Mouse (Mus musculus) kidney, postnatal 4 days (tissue): ENCODE measurements around the gene Tctex1d4.
A peak's percentile ranks its signal among the peaks of the same experiment; 100 is the strongest.

Experiments used
- DNase-seq, 2 experiments: peaks; one replicate each; pipeline ENCODE4 v3.0.0; 2021; ENCODE audit warnings: mixed read lengths in 2 of 2

Tctex1d4 gene

DNA sequence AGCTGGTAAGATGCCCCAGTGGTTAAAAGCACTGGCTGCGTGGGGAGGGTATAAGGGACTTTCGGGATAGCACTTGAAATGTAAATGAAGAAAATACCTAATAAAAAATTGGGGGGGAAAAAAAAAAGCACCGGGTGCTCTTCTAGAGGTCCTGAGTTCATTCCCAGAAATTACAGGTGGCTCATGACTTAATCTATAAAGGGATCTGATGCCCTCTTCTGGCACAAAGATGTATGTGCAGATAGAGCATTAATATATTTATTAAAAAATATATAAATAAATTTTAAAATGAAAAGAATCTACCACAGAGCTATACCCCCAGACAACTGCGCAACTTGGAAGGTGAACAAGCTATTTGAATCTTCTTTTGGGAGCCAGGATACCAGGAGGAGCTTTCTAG, 14.0 kb downstream of the Tctex1d4 start:
- no peak for DNase-seq

- DNase-seq, result no peak
Measured at GRCm38 (mm10) chr4:117143023-117143422, 16.4 kb downstream of the Tctex1d4 start.

GRCm38 (mm10) chr4:117145248-117145647, 18.7 kb downstream of the Tctex1d4 start:
- no peak for DNase-seq

DNA sequence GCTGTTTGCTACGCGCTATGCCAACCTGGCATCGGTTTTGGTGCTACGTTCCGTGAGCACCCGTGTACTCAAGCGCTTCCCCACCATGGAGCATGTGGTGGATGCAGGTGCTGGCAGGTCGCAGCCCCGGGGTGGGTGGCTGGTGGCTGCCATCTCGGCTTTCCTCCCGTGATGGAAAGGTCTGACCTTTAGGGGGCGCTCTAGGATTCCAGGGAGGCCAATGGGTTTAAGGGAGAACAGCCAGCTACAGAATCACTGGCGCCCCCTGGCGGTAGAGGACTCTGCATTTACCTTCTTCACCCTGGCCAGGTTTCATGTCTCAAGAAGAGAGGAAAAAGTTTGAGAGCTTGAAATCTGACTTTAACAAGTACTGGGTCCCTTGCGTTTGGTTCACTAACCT, 19.6 kb downstream of the Tctex1d4 start:
- peak; percentile 93 to 94 for DNase-seq

DNA sequence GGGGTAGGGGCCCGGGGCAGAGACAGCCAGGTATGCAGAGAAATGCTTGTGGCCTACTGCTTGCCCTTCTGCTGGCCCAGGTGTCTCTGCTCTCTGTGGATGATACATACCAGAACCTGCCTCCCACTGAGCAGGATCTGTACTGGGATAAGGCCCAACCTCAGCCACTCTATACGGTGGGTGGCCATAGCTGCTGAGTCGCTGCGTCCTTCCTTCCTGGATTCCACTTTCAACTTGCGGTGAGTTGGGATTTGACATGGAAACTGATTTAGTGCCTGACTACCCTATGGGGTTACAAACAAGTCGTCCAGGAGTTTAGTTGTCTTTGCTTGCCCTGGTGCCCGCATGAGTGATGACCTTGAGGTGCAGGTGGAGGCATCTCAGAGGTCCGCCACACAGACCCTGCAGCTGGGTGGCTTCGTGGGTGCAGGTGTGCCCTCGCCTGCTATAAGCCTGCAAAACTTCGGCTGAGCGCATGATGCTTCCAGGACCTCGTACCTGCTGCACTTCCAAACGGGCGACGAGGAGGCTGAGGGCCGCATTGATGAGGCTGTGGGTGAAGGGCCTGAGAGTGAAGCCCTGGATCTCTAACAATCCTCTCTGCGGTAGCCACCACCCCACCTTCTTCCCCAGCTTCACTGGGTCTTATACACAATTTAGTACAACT, 21.6 kb downstream of the Tctex1d4 start:
- DNase-seq, result no peak

GRCm38 (mm10) chr4:117148815-117149214, 22.2 kb downstream of the Tctex1d4 start:
- no peak for DNase-seq

DNA sequence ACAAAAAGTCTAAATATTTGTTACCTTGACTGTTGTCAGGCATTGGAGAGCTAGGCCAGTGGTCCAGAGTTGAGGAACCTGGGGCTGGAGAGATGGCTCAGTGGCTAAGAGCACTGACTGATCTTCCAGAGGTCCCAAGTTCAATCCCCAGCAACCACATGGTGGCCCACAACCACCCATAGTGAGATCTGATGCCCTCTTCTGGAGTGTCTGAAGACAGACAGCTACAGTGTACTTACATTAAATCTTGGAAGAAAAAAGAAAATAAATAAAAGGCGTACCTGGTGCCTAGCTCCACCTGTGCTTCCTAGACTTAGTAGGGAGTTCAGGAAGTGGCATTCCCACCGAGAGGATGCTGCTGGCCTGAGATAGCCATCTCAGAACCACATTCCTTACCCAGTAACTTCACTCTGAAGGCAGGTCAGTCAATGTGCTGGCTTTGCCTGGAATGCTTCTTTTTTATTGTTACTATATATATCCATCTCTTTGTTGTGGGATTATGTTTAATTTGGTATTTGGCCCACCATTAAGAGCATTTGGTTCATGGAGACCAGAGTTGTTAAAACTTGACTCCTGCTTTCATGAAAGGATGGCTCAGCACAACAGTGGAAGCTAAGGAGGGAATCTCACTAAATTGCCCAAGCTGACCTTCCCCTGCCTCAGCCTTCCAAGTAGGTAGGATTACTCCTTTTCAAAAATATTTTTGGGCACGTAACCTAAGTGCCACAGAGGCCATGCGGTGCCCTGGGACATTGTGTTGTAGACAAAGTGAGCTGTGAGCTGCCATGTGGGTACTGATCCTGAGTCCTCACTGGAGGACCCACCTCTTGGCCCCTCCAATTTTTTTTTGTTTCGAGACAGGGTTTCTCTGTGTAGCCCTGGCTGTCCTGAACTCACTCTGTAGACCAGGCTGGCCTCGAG, 23.0 kb downstream of the Tctex1d4 start:
- no peak for DNase-seq

DNA sequence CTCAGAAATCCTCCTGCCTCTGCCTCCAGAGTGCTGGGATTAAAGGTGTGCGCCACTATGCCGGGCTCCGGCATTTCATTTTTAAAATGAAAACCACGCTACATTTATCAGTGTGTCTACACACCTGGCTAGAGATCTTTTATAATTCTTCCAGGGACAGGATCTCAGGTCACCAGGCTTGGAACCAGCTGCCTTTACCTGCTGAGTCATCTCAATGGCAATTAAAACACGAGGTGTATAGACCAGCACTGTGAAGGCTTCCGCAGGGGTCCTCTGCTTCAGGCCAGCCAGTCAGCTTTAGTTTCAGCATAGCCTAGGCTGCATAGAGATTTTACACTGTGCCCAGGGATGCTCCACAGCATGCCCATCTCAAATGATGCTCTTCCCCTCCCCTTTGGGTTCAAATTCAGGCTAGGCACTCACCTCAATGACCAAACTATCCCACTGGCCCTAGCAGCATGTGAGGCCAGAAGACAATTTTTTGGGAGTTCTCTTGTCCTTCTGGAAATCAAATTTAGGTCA, 23.7 kb downstream of the Tctex1d4 start:
- no peak for DNase-seq

- DNase-seq, result no peak
Measured at GRCm38 (mm10) chr4:117151416-117151815, 24.8 kb downstream of the Tctex1d4 start.

DNA sequence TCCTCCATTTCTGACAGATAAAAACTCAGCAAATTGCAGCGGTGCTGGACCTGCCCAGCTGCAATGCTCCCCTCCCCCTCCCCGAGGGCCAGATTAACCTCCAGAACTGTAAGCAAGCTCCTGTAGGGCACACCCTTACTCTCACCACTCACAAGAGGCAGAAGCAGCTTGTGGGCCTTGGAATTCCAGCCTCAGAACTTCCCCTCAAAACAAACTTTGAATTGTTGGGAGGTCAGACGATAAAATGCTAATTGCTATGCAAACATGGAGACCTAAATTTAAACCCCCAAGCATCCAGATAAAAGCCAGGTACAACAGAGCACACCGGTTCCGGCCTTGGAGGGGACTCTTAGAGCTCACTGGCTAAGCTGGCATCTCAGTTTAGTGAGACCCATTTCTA, 26.1 kb downstream of the Tctex1d4 start:
- peak in 1 of 2 experiments; percentile 38 for DNase-seq

GRCm38 (mm10) chr4:117155020-117155791, 28.6 kb downstream of the Tctex1d4 start:
- no peak for DNase-seq

GRCm38 (mm10) chr4:117155792-117156355, 29.3 kb downstream of the Tctex1d4 start, which contains the start of gene Rps8:
Rps8 (minus strand) TSS chr4:117156243.
- peak; percentile 87 to 92 for DNase-seq

- DNase-seq, result no peak
Measured at GRCm38 (mm10) chr4:117156372-117156771, 29.8 kb downstream of the Tctex1d4 start.

- no peak for DNase-seq
Measured at GRCm38 (mm10) chr4:117159666-117160065, 33.1 kb downstream of the Tctex1d4 start.

DNA sequence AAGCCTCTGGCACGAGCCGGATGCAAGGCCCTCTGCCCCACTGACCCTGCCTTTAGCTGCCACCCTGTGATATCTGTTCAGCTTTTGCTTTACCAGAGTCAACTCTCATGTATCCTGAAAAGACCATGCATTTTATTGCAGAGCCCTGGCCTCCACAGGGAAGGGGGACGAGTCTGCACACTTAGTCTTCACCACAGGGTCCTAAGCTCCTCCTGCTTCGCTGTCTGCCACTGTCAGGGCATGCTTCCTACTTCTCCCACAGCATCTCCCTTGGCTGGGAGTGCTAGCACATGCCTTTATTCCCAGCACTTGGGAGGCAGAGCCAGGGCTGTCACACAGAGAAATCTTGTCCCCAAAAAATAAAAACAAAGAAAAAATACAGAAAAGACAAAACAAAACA, 34.6 kb downstream of the Tctex1d4 start:
- DNase-seq, result no peak

- DNase-seq, result no peak
Measured at GRCm38 (mm10) chr4:117169936-117170335, 43.3 kb downstream of the Tctex1d4 start.
